8 mouse cellular contexts compared by ENCODE assay signal in the genomic region with DNA sequence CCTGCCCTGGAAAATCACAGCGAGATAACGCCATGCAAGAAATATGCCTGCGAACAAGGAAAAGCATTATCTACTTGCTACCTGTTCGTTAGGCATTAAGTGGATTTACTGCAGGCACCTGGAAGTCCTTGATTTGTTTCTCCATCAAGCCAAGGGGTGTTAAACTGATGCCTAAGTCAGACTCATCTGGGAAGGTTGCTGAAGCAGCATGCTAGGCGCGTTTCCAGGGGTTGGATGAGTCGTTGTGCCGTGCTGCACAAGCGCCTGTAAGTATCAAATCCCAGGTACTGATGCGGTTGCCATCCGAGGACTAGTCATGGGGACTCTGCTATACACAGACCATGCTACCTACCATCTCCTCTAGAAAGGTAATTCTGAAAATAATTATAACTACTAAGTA. TPM values are rescaled to one million over a fixed set of nuclear protein-coding genes. Genes with fewer than 3 reads are reported as not detected.
DNase-seq lines count a peak whose midpoint lies in the region; ATAC-seq and TF ChIP-seq lines count a peak whose summit lies in the region.

No protein-coding gene starts in this region.

- intact Hi-C loops in left cerebral cortex, postnatal 25 days (cut with DNase I), result loop anchor here (2.0 to 5.0 kb wide), 2 partner anchors 97 to 230 kb away; no protein-coding TSS in a partner anchor

- H3K36me3 ChIP-seq in forebrain, embryonic 13.5 days (ENCODE audit: poor library complexity, severe bottlenecking), result no peaks in the 10 kb centered on the region
- H3K36me3 ChIP-seq in intestine, postnatal 0 days (ENCODE audit: control insufficient read depth, insufficient read depth), result no peaks in the 10 kb centered on the region
- H3K36me3 ChIP-seq in neural tube, embryonic 13.5 days, result no peaks in the 10 kb centered on the region

- peak overlapping the region; percentile 98 for H3K4me3 ChIP-seq in layer of hippocampus, adult 2 months
- peak overlapping the region; percentile 77 for H3K4me3 ChIP-seq in forebrain, embryonic 13.5 days
- H3K4me3 ChIP-seq in intestine, postnatal 0 days (ENCODE audit: low read depth, low read length), result peak overlapping the region; percentile 84
- H3K4me3 ChIP-seq in neural tube, embryonic 13.5 days, result peak overlapping the region; percentile 73

- no peak for DNase-seq in layer of hippocampus, adult 2 months (ENCODE audit: low spot score in 2 of 2)
- DNase-seq in layer of hippocampus, postnatal 36 days, result no peak
- DNase-seq in left cerebral cortex, postnatal 25 days (ENCODE audit: low spot score in 2 of 2), result no peak
- no peak for DNase-seq in right cerebral cortex, adult 18-20 months
- DNase-seq in urinary bladder, postnatal 14 days (ENCODE audit: low spot score), result no peak

- H3K27me3 ChIP-seq in forebrain, embryonic 13.5 days, result no peaks in the 10 kb centered on the region
- no peaks in the 10 kb centered on the region for H3K27me3 ChIP-seq in intestine, postnatal 0 days (replicated peaks; ENCODE audit: control insufficient read depth, insufficient read depth, low read length)
- no peaks in the 10 kb centered on the region for H3K27me3 ChIP-seq in neural tube, embryonic 13.5 days

- no peak for ATAC-seq in forebrain, embryonic 13.5 days
- ATAC-seq in intestine, postnatal 0 days, result no peak
- ATAC-seq in neural tube, embryonic 13.5 days (ENCODE audit: low read depth), result no peak

- peaks cover 29% of the 10 kb centered on the region for H3K4me1 ChIP-seq in forebrain, embryonic 13.5 days
- no peaks in the 10 kb centered on the region for H3K4me1 ChIP-seq in intestine, postnatal 0 days (replicated peaks; ENCODE audit: control insufficient read depth, insufficient read depth, low read length)
- H3K4me1 ChIP-seq in neural tube, embryonic 13.5 days (replicated peaks), result peaks cover 49% of the 10 kb centered on the region

- peak overlapping the region; percentile 79 for H3K4me2 ChIP-seq in forebrain, embryonic 13.5 days
- peak overlapping the region; percentile 93 for H3K4me2 ChIP-seq in intestine, postnatal 0 days (replicated peaks; ENCODE audit: low read depth)
- peak overlapping the region; percentile 74 for H3K4me2 ChIP-seq in neural tube, embryonic 13.5 days

- H3K9ac ChIP-seq in forebrain, embryonic 13.5 days, result peak overlapping the region; percentile 97; the same call in 1 of the 2 replicates
- H3K9ac ChIP-seq in intestine, postnatal 0 days (ENCODE audit: low read depth, low read length), result no peak overlapping the region
- no peak overlapping the region; the same call in 1 of the 2 replicates for H3K9ac ChIP-seq in neural tube, embryonic 13.5 days

- no peak for TF ChIP-seq CTCF in layer of hippocampus, adult 2 months (conservative IDR thresholded peaks at IDR 0.05)
- TF ChIP-seq CTCF in intestine, postnatal 0 days (IDR thresholded peaks at IDR 0.05; ENCODE audit: low read depth), result no peak

- 37% methylated on average over 11 of the region's 11 CpGs for WGBS in forebrain, embryonic 13.5 days
- WGBS in intestine, postnatal 0 days, result 32% methylated on average over 11 of the region's 11 CpGs
- WGBS in neural tube, embryonic 13.5 days, result 29% methylated on average over 11 of the region's 11 CpGs

- H3K27ac ChIP-seq in layer of hippocampus, adult 2 months, result peak overlapping the region; percentile 97
- H3K27ac ChIP-seq in forebrain, embryonic 13.5 days, result peak overlapping the region; percentile 97; the same call in 1 of the 2 replicates
- peak overlapping the region; percentile 96 for H3K27ac ChIP-seq in intestine, postnatal 0 days (ENCODE audit: low read depth, low read length)
- H3K27ac ChIP-seq in neural tube, embryonic 13.5 days (replicated peaks), result peak overlapping the region; percentile 98

- no peaks in the 10 kb centered on the region for H3K9me3 ChIP-seq in forebrain, embryonic 13.5 days (replicated peaks)
- H3K9me3 ChIP-seq in intestine, postnatal 0 days (ENCODE audit: control insufficient read depth), result no peaks in the 10 kb centered on the region
- no peaks in the 10 kb centered on the region for H3K9me3 ChIP-seq in neural tube, embryonic 13.5 days

RNA-seq across cellular contexts. Expression of gene Apbb2, which starts 0.6 kb away (rescaled TPM):
- total RNA-seq in layer of hippocampus, adult 2 months (2021), result 10 to 100 TPM; 54.5 to 58.6 TPM
- 10 to 100 TPM; 48.7 to 59.2 TPM for total RNA-seq in layer of hippocampus, postnatal 36 days (2021)
- polyA plus RNA-seq in forebrain, embryonic 13.5 days (2015; fragmentation: Nextera tagmentation; extraction: Ambion mirVana), result 63.0 and 64.3 TPM in 2 replicates
- polyA plus RNA-seq in intestine, postnatal 0 days (2015; fragmentation: Nextera tagmentation; extraction: Ambion mirVana), result 18.7 and 21.7 TPM in 2 replicates
- polyA plus RNA-seq in neural tube, embryonic 13.5 days (2015; fragmentation: Nextera tagmentation; extraction: Ambion mirVana), result 108 and 123 TPM in 2 replicates
- 10 to 100 TPM; 60.5 to 66.8 TPM for total RNA-seq in left cerebral cortex, postnatal 25 days (2021)

RNA-seq across cellular contexts. Expression of gene Uchl1, which starts 56.7 kb away (rescaled TPM):
- total RNA-seq in layer of hippocampus, adult 2 months (2021), result 100 to 1,000 TPM; 803 to 896 TPM
- total RNA-seq in layer of hippocampus, postnatal 36 days (2021), result 100 to 1,000 TPM; 825 to 952 TPM
- 833 and 867 TPM in 2 replicates for polyA plus RNA-seq in forebrain, embryonic 13.5 days (2015; fragmentation: Nextera tagmentation; extraction: Ambion mirVana)
- polyA plus RNA-seq in intestine, postnatal 0 days (2015; fragmentation: Nextera tagmentation; extraction: Ambion mirVana), result 70.3 and 73.4 TPM in 2 replicates
- 1,095 and 1,278 TPM in 2 replicates for polyA plus RNA-seq in neural tube, embryonic 13.5 days (2015; fragmentation: Nextera tagmentation; extraction: Ambion mirVana)
- total RNA-seq in left cerebral cortex, postnatal 25 days (2021), result 100 to 1,000 TPM; 903 to 958 TPM
